Mouse (Mus musculus): ENCODE results near the gene Lrrc8d.
"Not testable (repeated sequence)": the region's sequence is repeated elsewhere in the genome, so short reads cannot be mapped to it uniquely, and the experiment has no call there.

Lrrc8d gene

DNA sequence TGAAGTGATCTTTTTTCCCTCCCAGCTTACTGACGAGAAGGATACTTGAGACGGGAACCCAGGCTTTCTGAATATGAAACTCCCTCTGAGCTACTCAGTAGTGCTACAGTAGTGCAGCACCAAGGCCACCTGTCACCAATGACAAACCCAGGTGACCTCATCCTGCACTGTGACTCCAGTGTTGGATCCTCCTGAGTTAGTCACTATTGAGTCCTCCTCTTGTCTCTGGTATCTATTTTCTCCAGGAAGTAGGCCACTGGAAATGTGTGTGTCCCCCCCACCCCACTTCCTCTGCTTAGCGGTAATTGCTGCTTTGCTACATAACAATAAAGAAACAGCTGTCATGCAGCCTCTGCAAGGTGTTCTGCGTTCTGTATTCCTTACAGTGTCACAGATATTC lies 149.5 kb downstream of the Lrrc8d start:
- ATAC-seq (ENCODE audit: insufficient number of reproducible peaks, low FRiP score, low TSS enrichment), result no peak

DNA sequence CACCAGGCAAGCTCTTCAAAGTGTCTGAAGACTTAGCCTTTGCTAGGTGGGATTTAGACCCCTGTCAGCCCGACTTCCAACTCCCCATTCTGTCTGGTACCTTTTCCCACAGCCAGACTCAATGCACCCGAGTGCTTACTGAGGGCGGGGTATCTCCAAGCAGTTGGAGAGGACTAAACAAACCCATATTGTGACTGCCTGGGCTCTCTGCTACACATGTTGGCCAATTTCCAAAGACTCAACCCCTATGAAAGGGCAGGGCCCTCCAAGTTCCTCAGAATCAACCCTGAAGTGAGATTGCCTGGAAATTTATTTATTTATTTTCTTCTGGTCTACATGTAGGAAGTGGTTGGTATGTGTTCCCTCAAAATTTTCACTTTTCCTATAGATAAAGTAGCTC lies 149.9 kb downstream of the Lrrc8d start:
- ATAC-seq (ENCODE audit: insufficient number of reproducible peaks, low FRiP score, low TSS enrichment), result no peak

DNA sequence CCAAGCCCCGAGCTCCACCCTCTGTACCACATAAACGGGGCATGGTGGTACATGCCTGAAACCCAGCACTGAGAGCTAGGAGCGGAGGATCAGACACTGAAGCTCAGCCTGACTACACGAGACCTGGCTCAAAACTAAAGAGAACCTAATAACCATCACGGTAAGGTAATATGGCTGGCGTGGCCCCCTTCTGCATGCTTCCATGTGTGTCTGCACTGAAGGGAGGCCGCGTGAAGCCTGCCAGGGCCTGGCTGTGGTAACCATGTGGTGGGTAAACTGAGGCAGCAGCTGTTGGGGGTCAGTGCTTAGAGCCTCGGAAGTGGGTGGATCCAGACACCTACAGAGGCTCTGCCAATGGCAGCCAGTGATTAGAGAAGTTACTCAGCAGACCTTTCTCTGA lies 153.5 kb downstream of the Lrrc8d start:
- no peak for ATAC-seq (ENCODE audit: insufficient number of reproducible peaks, low FRiP score, low TSS enrichment)

DNA sequence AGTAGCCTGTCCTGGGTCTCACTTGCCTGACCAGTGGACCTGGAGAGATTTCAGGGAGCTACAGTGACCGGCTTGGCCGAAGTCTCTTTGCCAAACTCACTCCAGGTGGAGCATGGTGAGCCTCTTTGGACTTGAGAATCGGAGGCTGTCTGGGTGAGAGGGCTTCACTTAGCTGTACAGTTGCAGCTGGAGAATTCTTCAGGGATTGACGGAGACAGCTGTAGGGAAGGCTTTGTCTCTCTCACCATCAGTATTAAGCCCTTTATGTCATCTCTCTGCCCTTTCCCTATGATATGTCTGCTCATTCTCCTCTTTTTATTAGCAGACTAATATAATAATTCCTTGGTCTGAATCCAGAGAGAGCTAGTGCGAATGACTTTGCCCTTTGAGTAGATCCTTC lies 157.7 kb downstream of the Lrrc8d start:
- ATAC-seq (ENCODE audit: insufficient number of reproducible peaks, low FRiP score, low TSS enrichment), result no peak

DNA sequence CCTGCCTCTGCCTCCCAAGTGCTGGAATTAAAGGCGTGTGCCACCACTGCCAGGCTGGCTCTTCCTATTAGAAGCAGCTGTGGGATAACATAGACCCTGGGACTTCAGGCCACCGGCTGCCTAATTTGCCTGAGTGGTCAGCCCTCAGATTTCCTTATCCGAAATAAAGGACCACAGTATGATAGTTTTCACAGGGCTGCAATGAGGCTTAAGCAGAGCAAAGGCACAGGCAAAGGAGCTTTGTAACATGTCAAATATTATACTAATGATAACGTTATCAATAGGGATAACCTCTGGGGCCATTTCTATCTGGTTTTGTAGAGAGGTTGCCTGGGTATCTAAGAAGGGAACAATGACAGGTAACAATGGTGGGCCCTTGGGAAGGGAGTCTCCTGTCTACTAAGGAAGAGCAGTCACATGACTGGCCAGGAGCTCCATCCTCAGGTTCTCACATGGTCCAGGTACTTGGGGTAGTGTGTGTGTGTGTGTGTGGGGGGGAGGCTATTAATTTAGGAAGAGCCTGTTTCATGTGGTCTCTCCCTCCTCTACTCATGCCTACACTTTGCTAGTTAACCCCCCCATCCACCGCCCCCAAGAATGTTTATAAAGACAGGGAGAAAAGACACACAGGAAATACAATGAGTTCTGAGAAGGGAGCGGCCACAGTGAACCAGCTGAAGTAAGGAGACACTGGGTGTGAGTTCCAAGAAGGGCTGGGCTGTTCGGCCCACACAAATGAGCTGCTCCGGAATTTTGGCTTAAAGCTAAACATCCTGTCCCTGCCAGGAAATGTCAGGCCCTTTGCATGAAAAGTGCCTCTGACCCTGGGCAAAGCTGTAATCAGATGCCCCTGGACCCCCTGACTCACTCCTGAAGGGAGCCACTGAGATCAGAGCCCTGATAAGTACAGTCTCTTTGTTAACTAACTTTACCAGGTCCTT lies 159.3 kb downstream of the Lrrc8d start:
- no peak for ATAC-seq (ENCODE audit: insufficient number of reproducible peaks, low FRiP score, low TSS enrichment)

DNA sequence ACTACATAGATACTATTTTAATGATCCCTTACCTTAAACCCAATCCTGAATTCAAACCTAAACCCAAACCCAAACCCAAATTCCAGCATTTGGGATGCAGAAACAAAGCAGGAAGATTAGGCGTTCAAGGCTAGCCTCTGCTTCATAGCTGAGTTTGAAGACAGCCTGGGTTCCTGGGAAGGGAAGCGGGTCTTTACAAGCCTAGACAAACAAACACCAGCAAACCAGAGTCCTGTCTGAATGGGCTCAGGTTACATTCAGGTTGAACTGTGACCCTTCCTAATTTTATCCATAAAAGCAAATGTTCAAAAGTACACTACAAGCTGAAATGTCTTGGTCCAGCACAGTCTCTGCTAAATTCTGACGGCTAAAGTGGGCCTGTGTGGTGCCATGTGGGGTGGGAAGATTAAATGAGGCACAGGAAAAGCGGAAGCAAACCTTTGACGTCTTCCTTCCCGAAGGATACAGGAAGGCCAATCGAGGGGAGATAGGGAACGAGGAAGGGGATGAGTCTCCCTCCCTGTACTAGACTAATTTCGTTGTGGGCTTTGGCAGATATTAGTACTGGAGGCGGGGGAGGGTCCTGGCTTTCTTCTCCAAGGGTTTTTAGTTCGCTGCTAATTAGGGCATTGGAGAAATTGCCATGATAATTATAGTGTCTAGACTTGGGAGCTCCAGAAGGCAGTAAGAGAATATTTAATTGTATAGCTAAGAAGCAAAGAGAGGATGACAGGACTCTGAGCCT lies 160.1 kb downstream of the Lrrc8d start:
- ATAC-seq (ENCODE audit: insufficient number of reproducible peaks, low FRiP score, low TSS enrichment), result no peak

DNA sequence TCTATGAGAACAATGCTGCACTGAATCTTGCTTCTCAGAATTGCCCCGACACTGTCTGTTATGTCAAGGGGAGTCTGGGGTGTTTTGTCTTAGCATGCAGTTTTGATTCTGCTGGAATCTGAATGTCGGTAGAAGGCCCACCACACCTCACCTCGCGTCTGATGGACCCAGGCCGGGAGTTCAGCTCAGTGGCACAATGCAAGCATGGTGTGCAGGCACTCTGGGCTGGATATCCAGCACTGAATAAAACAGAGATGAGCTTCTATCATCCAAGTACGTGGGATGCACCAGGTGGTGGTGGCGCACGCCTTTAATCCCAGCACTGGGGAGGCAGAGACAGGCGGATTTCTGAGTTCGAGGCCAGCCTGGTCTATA lies 160.7 kb downstream of the Lrrc8d start:
- no peak for ATAC-seq (ENCODE audit: insufficient number of reproducible peaks, low FRiP score, low TSS enrichment)

DNA sequence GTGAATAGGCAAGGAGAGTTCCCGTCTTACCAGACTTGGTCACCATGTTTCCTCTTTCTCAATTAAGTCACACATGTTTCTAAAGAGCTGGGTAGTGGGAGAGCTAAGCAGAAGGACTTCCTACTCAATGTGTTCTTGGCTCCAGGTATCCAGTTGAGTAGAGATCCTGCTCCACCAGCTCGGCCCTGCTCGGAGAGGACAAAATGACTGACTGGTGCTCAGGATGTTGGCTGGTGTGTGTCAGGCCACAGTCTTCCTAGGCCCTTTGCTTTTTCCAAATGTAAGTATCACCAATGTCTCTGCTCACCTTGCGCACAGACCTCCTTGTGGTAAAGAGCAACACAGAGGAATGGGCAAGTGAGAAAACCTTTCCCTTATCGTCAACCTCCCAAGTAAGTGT lies 161.8 kb downstream of the Lrrc8d start:
- no peak for ATAC-seq (ENCODE audit: insufficient number of reproducible peaks, low FRiP score, low TSS enrichment)

DNA sequence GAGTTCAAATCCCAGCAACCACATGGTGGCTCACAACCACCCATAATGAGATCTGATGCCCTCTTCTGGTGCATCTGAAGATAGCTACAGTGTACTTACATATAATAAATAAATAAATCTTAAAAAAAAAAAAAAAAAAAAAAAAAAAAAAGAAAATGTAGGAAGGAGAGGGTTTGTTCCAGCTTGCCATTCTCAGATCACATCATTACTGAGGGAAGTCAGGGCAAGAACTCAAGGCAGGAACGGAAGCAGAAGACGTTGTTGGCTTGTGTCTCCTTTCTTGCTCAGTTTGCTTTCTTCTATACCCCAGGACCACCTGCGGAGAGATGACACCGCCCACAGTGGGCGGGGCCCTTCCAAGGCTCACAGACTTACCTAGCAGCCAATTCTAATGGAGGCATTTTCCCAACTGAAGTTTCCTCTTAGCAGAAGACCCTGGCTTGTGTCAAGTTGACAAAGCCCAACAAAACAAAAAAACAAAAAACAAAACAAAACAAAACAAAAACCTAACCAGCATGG lies 165.4 kb downstream of the Lrrc8d start:
- not testable (repeated sequence) for ATAC-seq (ENCODE audit: insufficient number of reproducible peaks, low FRiP score, low TSS enrichment)

DNA sequence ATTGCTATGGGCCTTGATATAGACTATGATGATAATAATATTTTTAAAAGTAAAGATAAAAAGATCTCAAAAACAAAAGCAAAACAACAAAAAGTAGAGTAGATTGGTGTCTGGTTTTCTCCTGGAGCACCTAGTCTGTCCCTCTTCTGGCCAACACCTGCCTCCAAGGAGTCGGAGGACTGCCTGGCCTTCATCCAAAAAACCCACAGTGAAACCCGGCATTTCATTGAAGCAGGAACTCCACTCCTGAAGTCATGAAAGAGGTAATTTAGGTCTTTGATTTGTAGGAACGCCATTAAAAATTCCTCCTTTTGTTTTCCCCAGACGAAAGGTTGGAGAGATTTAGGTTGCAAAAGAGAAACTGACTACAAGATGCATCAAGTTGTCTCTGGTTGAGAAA lies 167.7 kb downstream of the Lrrc8d start:
- ATAC-seq (ENCODE audit: insufficient number of reproducible peaks, low FRiP score, low TSS enrichment), result no peak

DNA sequence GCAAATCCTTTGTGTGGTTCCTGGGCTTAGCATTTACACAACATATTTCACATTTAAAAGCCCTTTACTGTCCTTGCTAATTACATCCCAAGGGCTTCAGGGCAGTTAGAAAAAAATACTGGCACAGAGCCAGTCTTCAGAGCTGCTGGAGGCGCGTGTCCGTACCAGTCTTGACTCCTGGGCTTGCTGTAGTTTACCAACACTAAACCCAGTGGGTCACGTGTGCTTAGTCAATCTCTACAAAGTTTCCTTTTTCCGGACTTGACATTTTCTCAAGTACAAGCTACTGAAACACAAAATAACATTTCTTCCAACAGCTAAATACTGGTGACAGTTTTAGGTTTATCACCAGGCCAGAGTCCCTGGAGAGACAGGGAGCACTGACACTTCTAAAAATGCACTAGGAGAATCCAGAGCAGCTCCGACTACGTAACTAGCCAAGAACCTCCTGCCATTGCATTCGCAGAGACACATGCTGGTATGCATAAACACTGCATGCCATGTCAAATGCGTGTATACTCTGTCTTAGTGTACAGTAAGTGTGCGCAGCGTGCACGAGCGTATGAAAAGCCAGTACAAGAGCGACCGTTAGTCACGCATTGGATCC lies 168.2 kb downstream of the Lrrc8d start:
- ATAC-seq (ENCODE audit: insufficient number of reproducible peaks, low FRiP score, low TSS enrichment), result no peak

DNA sequence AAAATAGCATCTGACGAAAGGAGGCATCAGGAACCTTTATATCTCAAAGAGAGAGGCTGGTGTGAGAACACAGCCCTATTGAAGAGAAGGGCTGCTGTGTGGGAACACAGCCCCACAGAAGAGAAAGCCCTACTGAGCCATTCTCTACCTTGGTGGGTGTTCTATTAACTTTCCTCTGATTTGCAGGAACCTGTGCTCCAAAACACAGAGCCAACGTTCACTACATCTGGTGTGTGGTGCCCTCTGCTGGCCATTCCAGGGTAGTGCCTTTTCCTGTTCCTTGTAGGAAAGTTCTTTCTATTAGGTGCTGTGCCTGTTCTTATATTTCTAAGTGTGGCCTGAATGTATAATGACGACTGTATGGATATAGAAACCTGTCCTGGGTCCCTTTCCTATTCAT lies 168.8 kb downstream of the Lrrc8d start:
- ATAC-seq (ENCODE audit: insufficient number of reproducible peaks, low FRiP score, low TSS enrichment), result peak; percentile 78

DNA sequence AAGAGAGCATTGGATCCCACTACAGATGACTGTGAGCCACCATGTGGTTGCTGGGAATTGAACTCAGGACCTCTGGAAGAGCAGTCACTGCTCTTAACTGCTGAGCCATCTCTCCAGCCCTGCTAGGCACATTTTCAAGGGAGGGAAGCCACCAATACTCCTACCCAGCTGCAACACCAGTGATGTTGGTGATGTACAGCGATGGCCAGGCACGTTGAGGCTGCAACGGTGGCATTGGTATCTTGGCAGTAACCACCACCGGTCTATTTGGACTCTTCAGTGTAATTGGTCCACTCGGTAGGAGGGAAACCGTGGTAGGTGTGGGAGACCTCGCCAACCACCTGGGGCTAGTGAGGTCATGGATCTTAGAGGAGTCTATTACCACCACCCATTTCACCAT lies 170.0 kb downstream of the Lrrc8d start:
- ATAC-seq (ENCODE audit: insufficient number of reproducible peaks, low FRiP score, low TSS enrichment), result no peak

DNA sequence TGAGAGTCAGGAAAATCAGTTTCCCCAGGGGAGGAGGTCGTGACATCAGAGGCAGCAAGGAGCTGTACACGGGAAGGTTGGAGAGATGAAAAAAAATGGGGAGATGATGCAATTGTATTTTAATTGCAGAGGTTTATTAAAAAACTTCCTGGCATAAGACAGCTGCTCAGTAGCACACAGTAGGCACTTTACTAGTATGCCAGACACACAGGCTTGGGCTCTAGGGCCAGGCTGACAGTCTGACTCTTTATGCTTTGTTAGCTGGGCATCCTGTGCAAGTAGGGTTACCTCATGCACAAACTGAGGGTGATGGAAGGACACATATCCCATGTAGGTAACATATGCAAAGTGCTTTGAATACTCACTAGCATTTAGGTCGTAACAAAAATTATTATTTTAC lies 171.4 kb downstream of the Lrrc8d start:
- ATAC-seq (ENCODE audit: insufficient number of reproducible peaks, low FRiP score, low TSS enrichment), result no peak

DNA sequence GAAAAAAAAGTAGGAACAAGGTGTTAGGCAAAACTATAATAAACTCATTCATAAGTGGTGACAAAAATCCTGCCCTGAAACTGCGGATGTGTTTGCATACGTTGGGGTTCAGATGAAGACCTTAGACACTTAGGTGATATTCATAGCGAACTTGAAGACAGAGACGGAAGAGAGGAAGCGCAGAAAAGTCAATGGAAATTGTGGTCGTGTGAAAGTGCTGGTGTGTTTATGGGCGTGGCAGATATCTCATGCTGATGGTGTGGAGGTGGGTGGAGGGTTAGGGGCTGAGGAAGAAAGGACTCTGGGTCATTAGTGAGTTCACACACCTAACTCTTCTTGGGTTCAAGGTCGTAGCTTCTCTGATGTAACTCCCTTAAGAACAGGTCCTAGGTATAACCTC lies 172.4 kb downstream of the Lrrc8d start:
- ATAC-seq (ENCODE audit: insufficient number of reproducible peaks, low FRiP score, low TSS enrichment), result no peak

DNA sequence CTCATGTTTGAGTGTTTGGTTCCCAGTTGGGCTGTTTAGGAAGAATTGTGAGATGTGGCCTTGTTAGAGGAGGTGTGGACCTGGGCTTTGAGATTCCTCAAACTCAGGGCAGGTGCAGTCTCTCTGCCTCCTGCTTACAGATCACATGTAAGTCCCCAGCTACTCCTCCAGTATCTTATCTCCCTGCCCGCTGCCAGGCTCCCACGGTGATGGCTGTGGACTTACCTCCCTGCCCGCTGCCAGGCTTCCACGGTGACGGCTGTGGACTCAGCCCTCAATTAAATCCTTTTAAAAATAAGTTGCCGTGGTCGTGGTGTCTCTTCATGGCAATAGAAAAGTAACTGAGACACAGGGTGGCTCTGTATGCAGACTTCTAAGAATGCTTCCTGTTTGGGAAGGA lies 173.1 kb downstream of the Lrrc8d start:
- ATAC-seq (ENCODE audit: insufficient number of reproducible peaks, low FRiP score, low TSS enrichment), result no peak

DNA sequence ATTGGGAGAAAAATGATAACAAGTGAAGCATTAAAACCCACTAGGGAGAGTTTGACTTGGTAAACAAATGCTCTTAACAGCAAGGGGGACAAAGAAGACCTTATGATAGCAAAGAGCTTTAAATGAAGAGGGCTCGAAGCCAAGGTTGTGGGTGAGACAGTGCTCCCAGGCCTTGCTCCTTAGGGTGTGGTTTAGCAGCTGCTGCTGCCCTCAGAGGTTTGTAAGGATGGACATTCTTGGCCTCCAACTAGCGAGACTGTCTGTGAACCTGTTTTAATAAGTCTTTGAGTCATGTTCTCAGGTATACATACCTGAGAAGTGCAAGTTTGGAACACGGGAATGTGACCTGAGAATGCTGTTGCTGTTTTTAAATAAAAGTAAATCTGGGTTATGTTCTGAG lies 174.0 kb downstream of the Lrrc8d start:
- ATAC-seq (ENCODE audit: insufficient number of reproducible peaks, low FRiP score, low TSS enrichment), result no peak

DNA sequence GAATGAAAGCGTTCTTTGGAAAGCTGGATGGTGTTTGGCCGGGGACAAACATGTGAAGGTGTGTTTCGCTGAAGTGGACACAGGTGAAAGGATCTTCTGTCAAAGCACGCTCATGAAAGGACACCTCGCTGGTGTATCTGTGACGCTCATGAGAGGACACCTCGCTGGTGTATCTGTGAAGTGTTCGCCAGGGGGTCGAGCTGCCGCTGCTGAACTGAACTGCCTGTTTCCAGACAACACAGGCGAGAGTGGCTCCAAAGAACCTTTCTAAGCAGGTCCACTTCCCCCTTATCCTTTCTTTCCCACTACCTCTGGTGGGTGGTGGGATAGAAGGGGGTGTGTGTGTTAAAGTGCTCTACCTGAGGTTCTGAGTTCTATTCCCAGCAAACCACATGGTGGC lies 174.7 kb downstream of the Lrrc8d start:
- ATAC-seq (ENCODE audit: insufficient number of reproducible peaks, low FRiP score, low TSS enrichment), result no peak

DNA sequence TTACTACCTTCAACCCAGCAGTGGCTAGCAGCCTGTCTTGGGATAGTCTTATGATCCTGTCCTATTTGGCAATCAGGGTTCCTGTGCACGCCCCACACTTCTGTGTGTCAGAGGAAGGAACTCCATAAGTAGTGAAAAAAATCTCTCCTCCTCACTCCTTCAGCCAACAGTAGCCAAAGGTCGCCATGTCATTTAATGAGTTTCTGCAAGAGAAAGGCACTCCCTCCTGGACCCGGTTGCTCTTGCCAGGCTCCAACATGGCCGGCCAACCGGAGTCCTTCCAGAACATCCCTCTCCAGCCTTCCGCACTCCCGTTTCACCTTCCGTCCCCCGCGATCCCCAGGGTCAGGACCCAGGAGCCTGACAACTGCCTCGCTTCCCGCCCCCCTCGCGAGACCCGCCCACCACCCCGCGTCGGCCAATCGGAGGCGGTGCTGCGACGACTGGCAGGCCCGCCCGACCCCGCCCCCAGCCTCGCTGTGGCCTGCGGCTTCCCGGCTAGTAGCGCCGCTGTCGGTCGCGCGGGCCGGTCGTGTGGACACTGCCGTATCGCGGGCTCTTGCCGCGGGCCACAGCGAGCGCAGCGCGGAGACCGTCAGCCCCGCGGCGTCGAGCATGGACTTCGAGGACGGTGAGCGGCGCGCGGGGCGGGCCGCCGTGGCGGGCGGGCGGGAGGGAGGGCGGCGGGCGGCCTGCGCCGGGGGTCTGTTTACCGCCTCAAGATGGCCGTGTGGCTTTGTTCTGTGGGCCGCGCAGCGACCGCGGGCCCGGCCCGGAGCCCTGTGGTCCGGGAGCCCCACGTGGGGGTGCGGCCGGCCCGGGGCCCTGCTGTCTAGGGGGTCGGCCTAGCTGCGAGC lies 176.5 kb downstream of the Lrrc8d start, which contains the start of gene Zfp326:
Gene Zfp326, plus strand, starts transcription at position 498 of the 857 bp plus-strand sequence.
- ATAC-seq (ENCODE audit: insufficient number of reproducible peaks, low FRiP score, low TSS enrichment), result peak; percentile 92

Data from cerebellum, adult (tissue).